Mouse (Mus musculus) layer of hippocampus, postnatal 36 days (tissue): Measurements from ENCODE around the gene Sco1. TPM values are rescaled to one million over a fixed set of nuclear protein-coding genes. Genes with fewer than 3 reads are reported as not detected.

Source experiments
- DNase-seq, 2 experiments: peaks; one replicate each; pipeline ENCODE4 v3.0.0; 2022
- total RNA-seq, 2 experiments: library from RNA; stranded (reverse); gene quantifications; 2 replicates each; pipeline ENCODE4 v1.2.3; 2021

The Sco1 gene
- total RNA-seq, 2 experiments from 2014 or later = 9.4 to 9.9 TPM

- no peak for DNase-seq
These were observed 7.5 kb upstream of the Sco1 start for GRCm38 (mm10) chr11:67044959-67045358.

- DNase-seq = no peak
These were observed 5.3 kb upstream of the Sco1 start for GRCm38 (mm10) chr11:67047199-67047598.

- DNase-seq = no peak
These were observed 4.0 kb upstream of the Sco1 start for GRCm38 (mm10) chr11:67048496-67048895.

GRCm38 (mm10) chr11:67049256-67049655, 3.2 kb upstream of the Sco1 start:
- no peak for DNase-seq

- DNase-seq = no peak
These were observed 672 bp upstream of the Sco1 start for GRCm38 (mm10) chr11:67051676-67052320.

GRCm38 (mm10) chr11:67054754-67055365, 2.4 kb downstream of the Sco1 start:
- DNase-seq = no peak

- DNase-seq = no peak
These were observed 8.8 kb downstream of the Sco1 start for GRCm38 (mm10) chr11:67061311-67061710.

GRCm38 (mm10) chr11:67062726-67063125, 10.3 kb downstream of the Sco1 start:
- DNase-seq = no peak

GRCm38 (mm10) chr11:67067741-67068140, 15.3 kb downstream of the Sco1 start:
- no peak for DNase-seq

GRCm38 (mm10) chr11:67072615-67073130, 20.2 kb downstream of the Sco1 start:
- no peak for DNase-seq

GRCm38 (mm10) chr11:67075036-67075435, 22.6 kb downstream of the Sco1 start:
- no peak for DNase-seq

- no peak for DNase-seq
These were observed 24.3 kb downstream of the Sco1 start for GRCm38 (mm10) chr11:67076781-67077180.

GRCm38 (mm10) chr11:67077435-67077834, 25.0 kb downstream of the Sco1 start:
- DNase-seq = no peak

GRCm38 (mm10) chr11:67078000-67078399, 25.5 kb downstream of the Sco1 start, which contains the start of gene Myh3:
Gene Myh3 (plus strand): TSS chr11:67078300.
- no peak for DNase-seq

GRCm38 (mm10) chr11:67078888-67079287, 26.4 kb downstream of the Sco1 start:
- no peak for DNase-seq

- no peak for DNase-seq
These were observed 27.3 kb downstream of the Sco1 start for GRCm38 (mm10) chr11:67079740-67080139.

GRCm38 (mm10) chr11:67080168-67080567, 27.7 kb downstream of the Sco1 start:
- DNase-seq = peak in 1 of 2 experiments; percentile 46

GRCm38 (mm10) chr11:67081125-67081649, 28.7 kb downstream of the Sco1 start:
- DNase-seq = no peak

- DNase-seq = no peak
These were observed 29.7 kb downstream of the Sco1 start for GRCm38 (mm10) chr11:67082188-67082587.

- DNase-seq = no peak
These were observed 30.3 kb downstream of the Sco1 start for GRCm38 (mm10) chr11:67082793-67083192.

GRCm38 (mm10) chr11:67083239-67083638, 30.8 kb downstream of the Sco1 start:
- DNase-seq = no peak

- DNase-seq = no peak
These were observed 31.4 kb downstream of the Sco1 start for GRCm38 (mm10) chr11:67083712-67084340.

GRCm38 (mm10) chr11:67085489-67085888, 33.0 kb downstream of the Sco1 start:
- peak in 1 of 2 experiments; percentile 56 for DNase-seq
